Mouse (Mus musculus): ENCODE data around the gene Mettl21e.

DNA sequence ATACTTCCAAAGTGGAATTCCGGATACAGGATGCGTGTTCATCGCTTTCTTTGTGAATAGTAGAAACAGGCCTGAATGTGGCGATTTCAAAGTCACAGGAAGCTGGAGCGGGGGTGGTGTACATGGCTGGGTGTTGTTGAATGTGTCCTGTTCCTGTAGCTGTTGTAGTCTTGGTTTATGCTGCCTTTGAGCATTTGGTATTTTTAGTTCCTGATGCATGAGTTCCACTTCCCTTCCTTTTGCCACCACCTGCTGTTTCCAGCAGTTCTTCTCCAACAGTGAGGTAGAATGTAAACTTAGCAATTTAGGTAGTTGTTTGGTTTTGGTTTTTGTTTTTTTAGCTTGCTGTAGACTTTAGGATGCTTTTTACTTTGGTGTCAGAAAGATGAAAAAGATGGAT, 56.4 kb downstream of the Mettl21e start:
- TF ChIP-seq CTCF (IDR thresholded peaks at IDR 0.05; ENCODE audit: low read depth, low read length) (no peak), GATA1 (IDR thresholded peaks at IDR 0.05; ENCODE audit: borderline replicate concordance, low read length) (no peak), POLR2AphosphoS5 (IDR thresholded peaks at IDR 0.05; ENCODE audit: insufficient replicate concordance, low read depth, low read length) (no peak), TAL1 (conservative IDR thresholded peaks at IDR 0.05; ENCODE audit: low read depth, low read length) (no peak)

Measured in G1E (cell line).